Mouse (Mus musculus) embryo, embryonic 9.5 days (tissue): ENCODE measurements around the gene Hecw2.

Experiments
- DNase-seq: peaks from one replicate; pipeline ENCODE4 v3.0.0-alpha.2; 2017; ENCODE audit errors: extremely low spot score

Gene Hecw2

GRCm38 (mm10) chr1:53784291-53784720 is 410.7 kb downstream of the Hecw2 start:
- peak; percentile 53 for DNase-seq

GRCm38 (mm10) chr1:53782956-53783355 is 412.0 kb downstream of the Hecw2 start:
- DNase-seq, result no peak

DNA sequence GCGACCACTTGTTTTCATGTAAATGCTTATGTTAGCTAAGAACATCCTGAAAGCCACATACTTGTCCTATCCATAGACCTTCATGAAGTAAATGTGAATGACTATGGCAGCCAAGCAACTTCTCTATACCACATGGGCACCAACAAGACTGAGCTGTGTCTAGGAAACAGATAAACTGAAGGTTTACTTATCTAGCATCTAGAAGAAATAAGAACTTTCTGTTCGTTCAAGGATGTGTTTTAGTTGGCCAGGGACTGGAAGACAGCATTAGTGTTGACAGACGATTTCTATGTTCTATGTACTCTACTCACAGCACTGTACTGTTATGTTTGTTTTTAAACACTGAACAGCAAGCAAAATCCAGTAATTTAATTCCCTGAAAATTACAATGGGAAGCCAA is 412.9 kb downstream of the Hecw2 start:
- no peak for DNase-seq

- no peak for DNase-seq
These were observed 413.7 kb downstream of the Hecw2 start for GRCm38 (mm10) chr1:53781311-53781710.

- no peak for DNase-seq
These were observed 418.6 kb downstream of the Hecw2 start for GRCm38 (mm10) chr1:53776176-53776905.

DNA sequence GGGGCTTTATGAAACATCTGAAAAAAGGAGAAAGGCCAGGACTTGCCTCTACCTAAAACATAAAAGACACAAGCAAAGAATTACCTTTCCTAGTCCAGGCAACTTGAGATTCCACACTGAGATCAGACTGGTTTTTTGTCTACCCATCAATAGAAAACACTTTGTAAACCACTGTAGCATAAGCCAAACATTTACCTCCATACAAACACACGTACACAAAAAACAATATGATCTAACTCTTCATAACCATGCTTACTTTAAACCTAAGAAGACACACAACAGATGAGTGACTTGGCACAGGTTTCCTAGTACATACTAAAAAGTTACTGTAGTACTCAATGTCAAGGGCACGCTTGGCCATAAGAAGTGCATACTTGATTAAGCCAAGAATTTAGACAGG is 419.4 kb downstream of the Hecw2 start:
- DNase-seq, result no peak

- no peak for DNase-seq
These were observed 419.9 kb downstream of the Hecw2 start for GRCm38 (mm10) chr1:53775036-53775435.

GRCm38 (mm10) chr1:53774571-53774970 is 420.4 kb downstream of the Hecw2 start:
- no peak for DNase-seq

GRCm38 (mm10) chr1:53773994-53774393 is 421.0 kb downstream of the Hecw2 start:
- DNase-seq, result no peak

GRCm38 (mm10) chr1:53772967-53773366 is 422.0 kb downstream of the Hecw2 start:
- no peak for DNase-seq

DNA sequence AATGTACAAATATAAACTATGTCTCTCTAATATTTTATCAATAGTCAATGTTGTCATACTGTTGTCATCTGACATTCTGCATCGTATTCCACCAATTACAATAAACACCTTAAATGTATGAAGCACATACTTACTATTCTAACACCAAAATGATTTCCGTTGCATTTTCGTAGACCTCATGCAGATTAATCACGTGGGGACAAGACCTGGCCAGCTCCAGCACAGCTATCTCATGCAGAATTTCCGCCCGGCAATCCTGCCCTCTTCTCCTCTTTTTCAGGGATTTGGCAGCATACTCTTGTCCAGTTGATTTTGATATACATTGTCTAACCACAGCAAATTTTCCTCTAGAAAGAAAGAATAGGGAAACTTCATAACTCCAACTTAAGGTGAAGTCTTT is 423.5 kb downstream of the Hecw2 start:
- no peak for DNase-seq

GRCm38 (mm10) chr1:53766112-53766511 is 428.9 kb downstream of the Hecw2 start:
- no peak for DNase-seq

- no peak for DNase-seq
These were observed 437.7 kb downstream of the Hecw2 start for GRCm38 (mm10) chr1:53757316-53757715.
